Mouse (Mus musculus) MEL (cell line): ENCODE measurements around the gene Ppp1cc. TPM values are rescaled to one million over a fixed set of nuclear protein-coding genes. Genes with fewer than 3 reads are reported as not detected.
A peak's percentile ranks its signal among the peaks of the same experiment; 100 is the strongest.

ENCODE experiments used
- DNase-seq: peaks from one replicate; pipeline ENCODE4 v3.0.0; 2011; ENCODE audit warnings: low read depth, low spot score
- H3K27ac ChIP-seq: 2 replicates; pipeline ENCODE4 v1.5.1; 2012; ENCODE audit warnings: low read depth, mild to moderate bottlenecking, control low read depth, low read length, moderate library complexity; ENCODE audit not compliant: control insufficient read depth
- H3K27me3 ChIP-seq, 2 experiments: fragments of 150-350 bp in 1 of 2; sonication (generic) in 1 of 2; 2 replicates each; pipeline ENCODE4 v1.6.1; 2012; ENCODE audit warnings: low read length in 2 of 2, mild to moderate bottlenecking in 2 of 2, improper control_type of control experiment in 1 of 2, moderate library complexity in 1 of 2; ENCODE audit not compliant: insufficient read depth in 2 of 2, control insufficient read depth in 1 of 2
- H3K36me3 ChIP-seq, 2 experiments: 2 replicates each; pipeline ENCODE4 v1.6.1; 2012 to 2014; ENCODE audit warnings: low read length in 2 of 2, improper control_type of control experiment in 1 of 2, inconsistent platforms in 1 of 2, mild to moderate bottlenecking in 1 of 2; ENCODE audit not compliant: insufficient read depth in 2 of 2, control insufficient read depth in 1 of 2
- H3K4me1 ChIP-seq, 2 experiments: fragments of 150-350 bp in 1 of 2; sonication (generic) in 1 of 2; 2 replicates each; pipeline ENCODE4 v1.6.1; 2012; ENCODE audit warnings: low read length in 2 of 2, improper control_type of control experiment in 1 of 2, mild to moderate bottlenecking in 1 of 2; ENCODE audit not compliant: insufficient read depth in 2 of 2, control insufficient read depth in 1 of 2
- H3K4me3 ChIP-seq, 2 experiments: fragments of 150-350 bp in 1 of 2; sonication (generic) in 1 of 2; 2 replicates each; pipeline ENCODE4 v1.5.1; 2012; ENCODE audit warnings: low read depth in 2 of 2, low read length in 2 of 2, mild to moderate bottlenecking in 2 of 2, moderate library complexity in 2 of 2, control low read depth in 1 of 2, improper control_type of control experiment in 1 of 2; ENCODE audit not compliant: control insufficient read depth in 1 of 2, insufficient read depth in 1 of 2
- H3K79me2 ChIP-seq: 2 replicates; pipeline ENCODE4 v1.6.1; 2012; ENCODE audit warnings: mild to moderate bottlenecking, low read length, moderate library complexity; ENCODE audit not compliant: control insufficient read depth, poor library complexity, insufficient read depth
- H3K9ac ChIP-seq: 2 replicates; pipeline ENCODE4 v1.6.1; 2012; ENCODE audit warnings: low read depth, mild to moderate bottlenecking, control low read depth, low read length, moderate library complexity; ENCODE audit not compliant: control insufficient read depth, poor library complexity, severe bottlenecking
- H3K9me3 ChIP-seq: fragments of 150-350 bp; sonication (generic); replicated peaks from 2 replicates; pipeline ENCODE4 v1.6.1; 2012; ENCODE audit warnings: mild to moderate bottlenecking, low read length, improper control_type of control experiment, moderate library complexity; ENCODE audit not compliant: insufficient read depth
- EP300 ChIP-seq, 2 experiments: IDR thresholded peaks; 2 replicates each; pipeline ENCODE4 v1.6.1; 2011; ENCODE audit warnings: improper control_type of control experiment in 2 of 2, low read length in 2 of 2, low read depth in 1 of 2, mild to moderate bottlenecking in 1 of 2
- ETS1 ChIP-seq: IDR thresholded peaks from 2 replicates; pipeline ENCODE4 v1.6.1; 2012; ENCODE audit warnings: low read depth, mild to moderate bottlenecking, inconsistent platforms, low read length, improper control_type of control experiment, moderate library complexity
- GABPA ChIP-seq: IDR thresholded peaks from 2 replicates; pipeline ENCODE4 v1.6.1; 2012; ENCODE audit warnings: low read depth, mild to moderate bottlenecking, inconsistent platforms, low read length, improper control_type of control experiment, moderate library complexity
- GATA1 ChIP-seq: IDR thresholded peaks from 2 replicates; pipeline ENCODE4 v1.6.1; 2011; ENCODE audit warnings: low read depth, low read length, improper control_type of control experiment
- HCFC1 ChIP-seq: IDR thresholded peaks from 2 replicates; pipeline ENCODE4 v1.6.1; 2012; ENCODE audit warnings: low read depth, mild to moderate bottlenecking, inconsistent platforms, low read length, improper control_type of control experiment, moderate library complexity
- JUND ChIP-seq: IDR thresholded peaks from 2 replicates; pipeline ENCODE4 v1.6.1; 2011; ENCODE audit warnings: low read depth, mild to moderate bottlenecking, improper control_type of control experiment, low read length
- KAT2A ChIP-seq: conservative IDR thresholded peaks from 2 replicates; pipeline ENCODE4 v1.6.1; 2012; ENCODE audit warnings: low read depth, low read length, improper control_type of control experiment, inconsistent platforms
- MAX ChIP-seq: IDR thresholded peaks from 2 replicates; pipeline ENCODE4 v1.6.1; 2011; ENCODE audit warnings: low read length, improper control_type of control experiment
- MYC ChIP-seq: IDR thresholded peaks from 2 replicates; pipeline ENCODE4 v1.6.1; 2011; ENCODE audit warnings: low read depth, mild to moderate bottlenecking, low read length, improper control_type of control experiment, moderate library complexity
- NELFE ChIP-seq: IDR thresholded peaks from 2 replicates; pipeline ENCODE4 v1.6.1; 2011; ENCODE audit warnings: low read depth, low read length, improper control_type of control experiment
- NRF1 ChIP-seq: IDR thresholded peaks from 2 replicates; pipeline ENCODE4 v1.6.1; 2014; ENCODE audit warnings: low read depth, mild to moderate bottlenecking, inconsistent platforms, low read length, improper control_type of control experiment, moderate library complexity; ENCODE audit not compliant: poor library complexity, insufficient read depth, severe bottlenecking
- POLR2AphosphoS5 ChIP-seq: IDR thresholded peaks from 2 replicates; pipeline ENCODE4 v1.6.1; 2012; ENCODE audit warnings: low read depth, borderline replicate concordance, mild to moderate bottlenecking, inconsistent platforms, low read length, moderate library complexity, mixed read lengths
- RCOR1 ChIP-seq: IDR thresholded peaks from 2 replicates; pipeline ENCODE4 v1.6.1; 2012; ENCODE audit warnings: low read depth, mild to moderate bottlenecking, inconsistent platforms, low read length, improper control_type of control experiment
- SMC3 ChIP-seq: IDR thresholded peaks from 2 replicates; pipeline ENCODE4 v1.6.1; 2011; ENCODE audit warnings: low read depth, low read length, improper control_type of control experiment
- TAL1 ChIP-seq: IDR thresholded peaks from 2 replicates; pipeline ENCODE4 v1.6.1; 2012; ENCODE audit warnings: mild to moderate bottlenecking, inconsistent platforms, low read length, moderate library complexity, mixed read lengths
- TCF12 ChIP-seq: IDR thresholded peaks from 2 replicates; pipeline ENCODE4 v1.6.1; 2014; ENCODE audit warnings: low read depth, mild to moderate bottlenecking, inconsistent platforms, low read length, improper control_type of control experiment, moderate library complexity
- UBTF ChIP-seq: IDR thresholded peaks from 2 replicates; pipeline ENCODE4 v1.6.1; 2012; ENCODE audit warnings: low read depth, mild to moderate bottlenecking, inconsistent platforms, low read length, improper control_type of control experiment, moderate library complexity, borderline replicate concordance; ENCODE audit not compliant: insufficient read depth
- USF2 ChIP-seq, 2 experiments: IDR thresholded peaks; 2 replicates each; pipeline ENCODE4 v1.6.1; 2011 to 2012; ENCODE audit warnings: improper control_type of control experiment in 2 of 2, low read length in 2 of 2, borderline replicate concordance in 1 of 2, inconsistent platforms in 1 of 2, low read depth in 1 of 2, mild to moderate bottlenecking in 1 of 2; ENCODE audit not compliant: insufficient read depth in 1 of 2
- ZC3H11A ChIP-seq: IDR thresholded peaks from 2 replicates; pipeline ENCODE4 v1.6.1; 2012; ENCODE audit warnings: low read depth, mild to moderate bottlenecking, inconsistent platforms, low read length, improper control_type of control experiment
- ZNF384 ChIP-seq: IDR thresholded peaks from 2 replicates; pipeline ENCODE4 v1.6.1; 2012; ENCODE audit warnings: low read depth, mild to moderate bottlenecking, inconsistent platforms, low read length, improper control_type of control experiment
- polyA plus RNA-seq, 2 experiments: library from polyadenylated mRNA; stranded (reverse) in 1 of 2; unstranded in 1 of 2; fragments of >175 nt in 1 of 2; fragments of >200 nt in 1 of 2; gene quantifications; 2 replicates each; pipeline versions ENCODE4 v1.2.1 to v1.2.4; 2012; ENCODE audit warnings: low replicate concordance in 2 of 2, low read depth in 1 of 2; ENCODE audit not compliant: insufficient read length in 2 of 2, insufficient read depth in 1 of 2, missing spikeins in 1 of 2
- total RNA-seq: library from RNA; depleted of rRNA; stranded (reverse); fragments of 300-350 nt; gene quantifications from 2 replicates; pipeline ENCODE4 v1.2.3, GENCODE M21; 2012

Gene Ppp1cc
- total and polyA plus RNA-seq, 3 experiments: 305 to 420 TPM; not detected in 1

DNA sequence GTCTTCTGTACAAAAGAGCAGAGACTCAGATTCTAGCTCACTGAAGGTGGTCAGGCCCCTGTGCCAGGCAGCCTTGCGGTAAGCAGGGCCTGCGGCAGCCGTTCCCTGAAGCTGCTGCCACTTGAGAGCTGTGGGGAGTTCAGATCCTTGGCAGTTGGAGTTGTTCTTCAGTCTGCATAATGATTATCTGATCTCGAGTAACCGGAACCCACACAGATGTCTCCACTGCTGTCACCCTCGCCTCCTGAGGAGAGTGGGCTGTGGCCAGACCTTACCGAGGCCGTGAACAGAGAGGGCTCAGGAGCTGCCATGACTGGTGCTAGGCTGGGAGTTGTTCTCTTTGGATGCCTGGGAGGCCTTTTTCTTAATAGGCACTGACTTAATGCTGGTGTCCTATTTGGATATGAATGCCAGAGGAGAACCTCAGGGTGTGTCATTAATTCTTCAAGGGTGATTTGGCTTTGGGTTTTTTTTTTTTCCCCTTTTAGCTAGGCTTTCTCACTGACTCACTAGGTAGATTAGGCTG, 8.6 kb downstream of the Ppp1cc start:
- H3K27me3 ChIP-seq: no peaks in the 10 kb centered on the region
- TF ChIP-seq USF2 (IDR thresholded peaks at IDR 0.05; ENCODE audit: borderline replicate concordance in 1 of 2, insufficient read depth in 1 of 2, low read depth in 1 of 2, low read length in 2 of 2) (no peak), ZNF384 (peak; percentile 39; the same call in 1 of the 2 replicates), GATA1 (0 out of 2 replicates have a peak, but pooled peaks have one; percentile 27), UBTF (no peak), TAL1 (no peak), EP300 (IDR thresholded peaks at IDR 0.05; ENCODE audit: low read depth in 1 of 2, low read length in 2 of 2) (peak in 1 of 2 experiments; percentile 32; a peak in 1 of 4 replicates), NRF1 (no peak), ETS1 (no peak), MAX (no peak), HCFC1 (no peak), KAT2A (no peak), SMC3 (no peak), POLR2AphosphoS5 (no peak), GABPA (no peak)
- TF ChIP-seq, all 39 proteins: peak for 3
- H3K4me1 ChIP-seq: peaks cover 6 to 21% of the 10 kb centered on the region in 2 experiments

DNA sequence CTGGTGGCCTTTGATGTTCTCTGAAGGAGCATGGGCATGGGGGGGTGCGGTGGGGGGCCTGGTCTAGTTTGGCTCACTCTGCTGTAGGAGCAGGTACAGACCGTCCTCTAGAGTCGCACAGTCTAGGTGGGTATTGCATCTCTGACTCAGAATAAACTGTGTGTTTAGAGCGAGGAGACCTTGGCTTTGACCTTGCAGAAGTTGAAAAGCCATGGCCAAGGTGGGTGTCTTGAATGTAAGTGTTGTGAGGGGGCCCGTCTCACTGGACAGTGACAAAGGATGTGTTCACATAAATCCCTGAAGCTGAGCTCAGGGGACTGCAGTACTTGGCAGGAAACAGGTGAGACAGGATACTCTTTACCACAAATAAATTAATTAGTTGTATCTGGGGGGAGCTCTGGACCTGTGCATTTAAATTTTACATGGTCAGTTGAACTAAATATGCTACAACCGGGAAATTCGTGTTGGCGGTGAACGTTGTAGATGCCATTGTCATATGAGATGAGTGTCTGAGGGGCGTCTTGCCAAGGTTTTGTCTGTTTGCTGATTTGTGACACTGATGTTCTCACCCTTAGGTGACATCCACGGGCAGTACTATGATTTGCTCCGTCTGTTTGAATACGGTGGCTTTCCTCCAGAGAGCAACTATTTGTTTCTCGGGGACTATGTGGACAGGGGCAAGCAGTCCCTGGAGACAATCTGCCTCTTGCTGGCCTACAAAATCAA, 10.4 kb downstream of the Ppp1cc start:
- H3K27ac ChIP-seq: no peak overlapping the region
- DNase-seq: no peak
- no peaks in the 10 kb centered on the region for H3K27me3 ChIP-seq
- H3K9me3 ChIP-seq: no peaks in the 10 kb centered on the region
- H3K79me2 ChIP-seq: peaks cover 37% of the 10 kb centered on the region
- no peak for TF ChIP-seq HCFC1
- no peak for TF ChIP-seq MYC
- TF ChIP-seq KAT2A: no peak
- TF ChIP-seq ZC3H11A: no peak
- no peak for TF ChIP-seq JUND
- no peak for TF ChIP-seq TCF12
- TF ChIP-seq RCOR1: no peak
- TF ChIP-seq NELFE: no peak
- H3K9ac ChIP-seq: no peak overlapping the region
- peaks cover 6 to 12% of the 10 kb centered on the region in 2 experiments for H3K4me1 ChIP-seq
- H3K36me3 ChIP-seq: peaks cover 23 to 50% of the 10 kb centered on the region in 2 experiments
- no peak overlapping the region for H3K4me3 ChIP-seq

More for the DNA sequence above, 8.6 kb downstream of the Ppp1cc start:
- Histone ChIP-seq H3K9ac (no peak overlapping the region), H3K79me2 (peaks cover 54% of the 10 kb centered on the region), H3K27ac (no peak overlapping the region), H3K4me3 (no peak overlapping the region), H3K9me3 (no peaks in the 10 kb centered on the region), H3K36me3 (peaks cover 37 to 50% of the 10 kb centered on the region in 2 experiments)
- DNase-seq: peak; percentile 52
